Mouse (Mus musculus) liver, embryonic 11.5 days (tissue): Measurements from ENCODE around the gene Il9r. TPM values are rescaled to one million over a fixed set of nuclear protein-coding genes. Genes with fewer than 3 reads are reported as not detected.

ENCODE experiments used
- ATAC-seq: fragments of 200-750 bp; cut with Nextera tagmentation; replicated peaks from 2 replicates; pipeline ENCODE4 v1.8.0; 2017; ENCODE audit warnings: moderate number of reproducible peaks, mild to moderate bottlenecking, moderate TSS enrichment, moderate library complexity; ENCODE audit not compliant: low FRiP score
- DNase-seq: peaks from one replicate; pipeline ENCODE4 v3.0.0-alpha.2; 2017; ENCODE audit warnings: low spot score
- H3K27ac ChIP-seq: fragments of 300-500 bp; sonication (generic); 2 replicates; pipeline ENCODE4 v1.5.1; 2014; ENCODE audit warnings: mild to moderate bottlenecking, low read depth, low read length, control low read depth
- H3K27me3 ChIP-seq: fragments of 300-500 bp; sonication (generic); replicated peaks from 2 replicates; pipeline ENCODE4 v1.6.1; 2014; ENCODE audit warnings: low read length, mixed read lengths; ENCODE audit not compliant: control insufficient read depth, insufficient read depth
- H3K36me3 ChIP-seq: fragments of 300-500 bp; sonication (generic); 2 replicates; pipeline ENCODE4 v1.6.1; 2014; ENCODE audit warnings: mild to moderate bottlenecking, low read length, moderate library complexity, mixed read lengths; ENCODE audit not compliant: control insufficient read depth, insufficient read depth
- H3K4me1 ChIP-seq: fragments of 300-500 bp; sonication (generic); replicated peaks from 2 replicates; pipeline ENCODE4 v1.6.1; 2014; ENCODE audit warnings: low read length, mixed read lengths; ENCODE audit not compliant: control insufficient read depth, insufficient read depth
- H3K4me2 ChIP-seq: fragments of 300-500 bp; sonication (generic); 2 replicates; pipeline ENCODE4 v1.6.1; 2014; ENCODE audit warnings: mild to moderate bottlenecking, control low read depth, moderate library complexity
- H3K4me3 ChIP-seq: fragments of 300-500 bp; sonication (generic); 2 replicates; pipeline ENCODE4 v1.5.1; 2014; ENCODE audit warnings: low read depth, low read length, control low read depth
- H3K9ac ChIP-seq: fragments of 300-500 bp; sonication (generic); 2 replicates; pipeline ENCODE4 v1.6.1; 2014; ENCODE audit warnings: low read depth, low read length, control low read depth
- H3K9me3 ChIP-seq: fragments of 300-500 bp; sonication (generic); 2 replicates; pipeline ENCODE4 v1.6.1; 2016; ENCODE audit warnings: low read length, inconsistent platforms, mixed read lengths; ENCODE audit not compliant: control insufficient read depth
- WGBS: fragments of 180-500 bp; shearing (Covaris S2); extraction: QIAGEN DNeasy Blood & Tissue Kit; methylation state at CpG from one replicate; pipeline ENCODE4 v1.1.7; 2014; 5-methylcytosine and 5-hydroxymethylcytosine counted together
- polyA plus RNA-seq: library from polyadenylated mRNA; unstranded; fragments of >200 nt; fragmentation: Nextera tagmentation; extraction: Ambion mirVana; gene quantifications from 2 replicates; pipeline ENCODE4 v1.2.1, GENCODE M21; 2014

The Il9r gene
- polyA plus RNA-seq, 1 experiment from 2014 or later: 0.53 TPM

DNA sequence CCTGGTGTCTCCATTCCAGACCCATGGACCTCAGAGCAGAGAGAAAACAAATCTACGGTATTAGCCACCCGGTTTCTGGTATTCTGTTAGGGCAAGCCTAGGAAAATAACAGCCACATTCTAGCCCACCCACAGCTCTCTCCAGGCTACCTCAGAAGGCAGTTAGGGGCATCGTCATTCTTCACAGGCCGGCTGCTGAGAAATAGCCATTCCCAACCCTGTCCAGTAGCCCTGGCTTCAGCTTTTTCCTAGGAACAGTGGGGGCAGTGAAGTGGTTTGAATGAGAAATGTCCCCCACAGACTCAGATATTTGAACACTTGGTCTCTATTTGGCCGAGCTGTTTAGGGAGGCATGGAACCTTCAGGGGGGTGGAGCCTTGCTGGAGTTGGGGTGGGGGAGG, 10.6 kb downstream of the Il9r start:
- Histone ChIP-seq H3K4me2 (no peak overlapping the region), H3K36me3 (no peaks in the 10 kb centered on the region), H3K9ac (no peak overlapping the region), H3K27me3 (no peaks in the 10 kb centered on the region), H3K27ac (no peak overlapping the region), H3K4me1 (no peaks in the 10 kb centered on the region), H3K4me3 (no peak overlapping the region), H3K9me3 (no peaks in the 10 kb centered on the region)
- ATAC-seq (no peak), DNase-seq (no peak)
- WGBS: 81% methylated on average over 5 of the region's 5 CpGs

DNA sequence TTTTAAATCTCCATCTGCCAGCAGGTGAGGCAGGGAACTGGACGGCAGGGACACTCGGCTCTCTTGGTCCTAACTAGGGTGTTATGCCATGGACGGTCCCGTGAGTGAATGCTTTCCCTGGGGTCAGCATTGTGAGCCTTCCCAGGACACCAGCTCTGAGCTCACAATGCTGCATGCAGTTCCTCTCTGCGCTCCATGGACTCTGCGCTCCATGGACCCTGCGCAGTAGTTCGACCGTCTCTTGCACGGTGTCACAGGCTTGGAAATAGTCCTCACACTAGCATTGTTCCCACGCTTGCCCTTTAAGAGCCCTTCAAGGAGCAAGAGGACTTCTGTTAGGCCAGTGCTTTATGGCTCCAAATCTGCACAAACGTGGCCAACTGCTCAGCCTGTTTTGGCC, 11.2 kb downstream of the Il9r start:
- no peak for DNase-seq
- Histone ChIP-seq H3K27ac (no peak overlapping the region), H3K4me1 (no peaks in the 10 kb centered on the region), H3K27me3 (no peaks in the 10 kb centered on the region), H3K4me3 (no peak overlapping the region), H3K9me3 (no peaks in the 10 kb centered on the region), H3K9ac (no peak overlapping the region), H3K36me3 (no peaks in the 10 kb centered on the region), H3K4me2 (no peak overlapping the region)
- no peak for ATAC-seq
- WGBS: 86% methylated on average over 12 of the region's 12 CpGs

- Histone ChIP-seq H3K4me1 (no peaks in the 10 kb centered on the region), H3K27me3 (no peaks in the 10 kb centered on the region), H3K9me3 (no peaks in the 10 kb centered on the region), H3K4me2 (no peak overlapping the region), H3K4me3 (no peak overlapping the region), H3K27ac (no peak overlapping the region), H3K36me3 (no peaks in the 10 kb centered on the region), H3K9ac (no peak overlapping the region)
- ATAC-seq: no peak
- WGBS: 83% methylated on average over 4 of the region's 4 CpGs
- no peak for DNase-seq
These were observed 12.8 kb downstream of the Il9r start for GRCm38 (mm10) chr11:32187256-32187655.

- Histone ChIP-seq H3K4me1 (no peaks in the 10 kb centered on the region), H3K27me3 (no peaks in the 10 kb centered on the region), H3K4me2 (no peak overlapping the region), H3K9me3 (no peaks in the 10 kb centered on the region), H3K27ac (no peak overlapping the region), H3K36me3 (no peaks in the 10 kb centered on the region), H3K9ac (no peak overlapping the region), H3K4me3 (no peak overlapping the region)
- 80% methylated on average over 3 of the region's 3 CpGs for WGBS
- no peak for DNase-seq
- no peak for ATAC-seq
These were observed 14.0 kb downstream of the Il9r start for GRCm38 (mm10) chr11:32186031-32186430.

- WGBS: 87% methylated on average over 8 of the region's 8 CpGs
- H3K9ac ChIP-seq: no peak overlapping the region
- ATAC-seq (no peak), DNase-seq (no peak)
- H3K36me3 ChIP-seq: no peaks in the 10 kb centered on the region
- H3K27ac ChIP-seq: no peak overlapping the region
- H3K4me2 ChIP-seq: no peak overlapping the region
- H3K4me3 ChIP-seq: no peak overlapping the region
- H3K4me1 ChIP-seq: no peaks in the 10 kb centered on the region
- no peaks in the 10 kb centered on the region for H3K9me3 ChIP-seq
- H3K27me3 ChIP-seq: no peaks in the 10 kb centered on the region
These were observed 15.6 kb downstream of the Il9r start for GRCm38 (mm10) chr11:32184469-32184868.

- 42% methylated on average over 25 of the region's 25 CpGs for WGBS
- no peak for ATAC-seq
- no peak overlapping the region for H3K9ac ChIP-seq
- no peaks in the 10 kb centered on the region for H3K36me3 ChIP-seq
- H3K9me3 ChIP-seq: no peaks in the 10 kb centered on the region
- no peaks in the 10 kb centered on the region for H3K27me3 ChIP-seq
- H3K4me2 ChIP-seq: no peak overlapping the region
- no peaks in the 10 kb centered on the region for H3K4me1 ChIP-seq
- H3K27ac ChIP-seq: no peak overlapping the region
- H3K4me3 ChIP-seq: no peak overlapping the region
- DNase-seq: peak; percentile 68
These were observed 17.9 kb downstream of the Il9r start for GRCm38 (mm10) chr11:32181973-32182868.

DNA sequence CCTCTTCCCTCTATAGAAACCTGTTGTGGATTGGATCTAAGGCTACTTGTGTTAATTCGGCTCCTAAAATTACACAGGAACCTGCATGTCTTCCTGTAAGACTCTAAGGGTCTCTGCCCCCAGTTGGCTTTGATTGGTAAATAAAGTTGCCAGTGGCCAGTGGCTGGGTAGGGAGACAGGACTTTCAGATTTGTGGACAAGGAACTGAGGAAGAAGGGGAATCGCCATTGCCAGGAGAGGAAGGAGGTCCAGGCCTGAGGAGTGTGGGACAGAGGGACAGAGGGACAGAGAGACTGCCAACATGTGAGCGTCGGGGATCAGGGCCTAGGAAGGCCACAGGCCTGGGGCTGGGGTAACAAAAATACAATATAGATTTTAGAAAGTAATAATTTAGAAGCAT, 18.8 kb downstream of the Il9r start:
- H3K4me2 ChIP-seq: no peak overlapping the region
- WGBS: 77% methylated on average over 4 of the region's 4 CpGs
- no peaks in the 10 kb centered on the region for H3K4me1 ChIP-seq
- no peaks in the 10 kb centered on the region for H3K36me3 ChIP-seq
- H3K9me3 ChIP-seq: no peaks in the 10 kb centered on the region
- H3K4me3 ChIP-seq: no peak overlapping the region
- ATAC-seq: no peak
- no peak overlapping the region for H3K9ac ChIP-seq
- H3K27me3 ChIP-seq: no peaks in the 10 kb centered on the region
- H3K27ac ChIP-seq: no peak overlapping the region
- DNase-seq: no peak

DNA sequence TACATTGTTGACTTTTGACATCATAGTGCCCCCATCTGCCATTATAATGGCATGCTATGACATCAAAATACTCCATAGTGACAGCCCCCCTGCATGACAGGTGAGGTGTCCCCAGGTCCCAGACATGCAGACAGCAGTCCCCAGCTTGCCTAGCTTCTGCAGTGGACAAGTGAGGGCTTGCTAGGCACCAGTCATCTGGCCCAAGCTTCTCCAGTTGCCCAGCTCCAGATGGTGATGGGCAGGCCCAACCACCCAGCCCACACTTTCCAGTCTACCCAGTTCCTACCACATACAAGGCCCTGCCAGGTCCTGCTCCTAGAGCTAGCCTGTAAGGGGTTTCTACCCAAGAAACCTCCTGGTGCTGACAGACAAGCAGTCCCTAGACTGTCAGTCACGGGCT, 21.6 kb downstream of the Il9r start:
- Histone ChIP-seq H3K9me3 (no peaks in the 10 kb centered on the region), H3K9ac (no peak overlapping the region), H3K27ac (no peak overlapping the region), H3K4me1 (no peaks in the 10 kb centered on the region), H3K4me3 (no peak overlapping the region), H3K4me2 (no peak overlapping the region), H3K27me3 (no peaks in the 10 kb centered on the region), H3K36me3 (no peaks in the 10 kb centered on the region)
- WGBS: 85% methylated on average over 1 of the region's 1 CpGs
- DNase-seq: no peak
- ATAC-seq: no peak

GRCm38 (mm10) chr11:32166683-32167082, 33.4 kb downstream of the Il9r start:
- Histone ChIP-seq H3K27ac (no peak overlapping the region), H3K4me3 (no peak overlapping the region), H3K36me3 (no peaks in the 10 kb centered on the region), H3K27me3 (peaks cover 4% of the 10 kb centered on the region), H3K4me2 (no peak overlapping the region), H3K9me3 (no peaks in the 10 kb centered on the region), H3K9ac (no peak overlapping the region), H3K4me1 (no peaks in the 10 kb centered on the region)
- DNase-seq: no peak
- WGBS: 65% methylated on average over 4 of the region's 4 CpGs
- no peak for ATAC-seq
